Mouse (Mus musculus): ENCODE data around the gene Gm11034. TPM values are rescaled to one million over a fixed set of nuclear protein-coding genes. Genes with fewer than 3 reads are reported as not detected.

Gm11034 gene
- polyA plus RNA-seq, 1 experiment from 2014 or later: not detected

DNA sequence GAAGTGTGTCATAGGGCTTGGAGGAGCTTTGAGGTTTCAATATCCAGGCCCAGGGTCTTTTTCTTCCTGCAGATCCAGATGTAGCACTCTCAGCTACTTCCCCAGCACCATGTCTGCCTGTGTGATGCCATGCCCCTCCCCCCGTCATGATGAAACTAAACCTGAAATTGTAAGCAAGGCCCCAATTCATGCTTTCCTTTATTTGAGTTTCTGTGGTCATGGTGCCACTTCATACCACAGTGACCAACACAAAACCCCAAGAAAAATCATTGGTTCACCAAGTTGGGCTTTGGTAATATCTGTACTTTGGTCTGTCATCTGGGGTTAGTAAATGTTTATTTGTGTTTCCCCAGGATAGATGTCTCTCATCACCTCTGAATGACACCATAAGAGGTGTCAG is 4.9 kb downstream of the Gm11034 start:
- Histone ChIP-seq H3K27ac (no peak overlapping the region), H3K9ac (no peak overlapping the region), H3K9me3 (peaks cover 15% of the 10 kb centered on the region), H3K4me1 (no peaks in the 10 kb centered on the region), H3K4me3 (no peak overlapping the region), H3K36me3 (no peaks in the 10 kb centered on the region), H3K27me3 (replicated peaks) (0 out of 2 replicates have a peak, but pooled peaks cover 7% of the 10 kb centered on the region), H3K4me2 (replicated peaks) (no peak overlapping the region)
- 83% methylated on average over 1 of the region's 1 CpGs for WGBS
- no peak for ATAC-seq (ENCODE audit: low FRiP score, low read depth)

DNA sequence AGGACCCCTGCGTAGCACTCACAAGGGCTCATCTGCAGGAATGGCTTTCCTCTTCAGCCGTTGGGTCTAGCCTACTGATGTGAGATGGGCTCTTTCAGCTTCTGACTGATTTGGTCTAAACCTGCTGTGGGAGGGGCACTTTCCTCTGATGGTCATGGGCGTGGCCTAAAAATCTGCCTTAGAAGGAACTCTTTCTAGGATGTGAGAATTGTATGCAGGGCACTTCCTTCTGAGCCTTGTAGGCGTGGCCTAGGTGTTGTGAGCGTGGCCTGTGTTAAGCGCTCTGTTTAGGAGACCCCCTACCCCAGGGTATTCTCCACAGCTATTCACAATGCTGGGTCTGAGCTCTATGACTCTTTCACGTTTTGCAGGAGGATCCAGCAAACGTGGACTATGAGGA is 15.4 kb downstream of the Gm11034 start:
- no peak for ATAC-seq (ENCODE audit: low FRiP score, low read depth)
- Histone ChIP-seq H3K36me3 (no peaks in the 10 kb centered on the region), H3K27ac (no peak overlapping the region), H3K4me3 (no peak overlapping the region), H3K4me1 (no peaks in the 10 kb centered on the region), H3K4me2 (replicated peaks) (no peak overlapping the region), H3K27me3 (replicated peaks) (no peaks in the 10 kb centered on the region), H3K9me3 (peaks cover 16% of the 10 kb centered on the region), H3K9ac (no peak overlapping the region)
- 70% methylated on average over 8 of the region's 8 CpGs for WGBS

DNA sequence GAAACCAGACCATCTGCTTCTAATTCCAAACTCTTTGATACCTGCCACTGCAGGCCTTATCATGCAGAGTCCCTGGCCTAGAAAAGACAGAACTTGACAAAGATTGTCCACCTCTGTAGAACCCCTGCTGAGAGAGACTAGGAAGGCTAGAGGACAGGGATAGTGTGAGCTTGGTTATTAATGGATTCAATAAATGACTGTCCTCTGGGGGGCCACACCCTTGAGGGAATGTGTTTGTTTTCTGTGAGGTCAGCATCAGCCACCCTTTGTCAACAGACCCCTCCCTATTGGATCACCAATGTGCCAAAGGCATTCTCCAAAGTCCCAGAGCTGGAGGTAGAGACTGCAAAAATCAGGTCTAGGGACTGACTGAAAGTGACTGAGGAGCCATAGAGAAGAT is 21.4 kb downstream of the Gm11034 start:
- Histone ChIP-seq H3K9ac (no peak overlapping the region), H3K4me1 (no peaks in the 10 kb centered on the region), H3K27ac (no peak overlapping the region), H3K27me3 (replicated peaks) (no peaks in the 10 kb centered on the region), H3K4me2 (replicated peaks) (no peak overlapping the region), H3K4me3 (no peak overlapping the region), H3K9me3 (no peaks in the 10 kb centered on the region), H3K36me3 (no peaks in the 10 kb centered on the region)
- no peak for ATAC-seq (ENCODE audit: low FRiP score, low read depth)

DNA sequence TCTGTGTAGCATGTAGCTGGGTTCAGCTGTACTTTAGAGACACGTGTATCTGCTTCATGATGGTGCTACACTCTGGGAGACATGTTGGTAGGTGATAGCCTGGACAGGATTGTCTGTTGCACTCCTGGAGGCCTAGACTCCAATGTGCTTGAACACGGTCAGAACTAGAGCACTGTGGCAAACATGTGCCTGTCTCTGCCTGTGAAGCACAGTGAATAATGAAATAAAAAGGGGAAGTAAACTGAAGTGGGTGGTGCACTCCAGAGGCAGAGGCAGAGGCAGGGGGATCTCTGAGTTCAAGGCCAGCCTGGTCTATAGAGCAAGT is 23.3 kb downstream of the Gm11034 start:
- H3K9me3 ChIP-seq: no peaks in the 10 kb centered on the region
- WGBS: 84% methylated on average over 2 of the region's 2 CpGs
- no peaks in the 10 kb centered on the region for H3K36me3 ChIP-seq
- H3K27me3 ChIP-seq (replicated peaks): no peaks in the 10 kb centered on the region
- no peak overlapping the region for H3K4me2 ChIP-seq (replicated peaks)
- no peak for ATAC-seq (ENCODE audit: low FRiP score, low read depth)
- no peak overlapping the region for H3K4me3 ChIP-seq
- H3K9ac ChIP-seq: no peak overlapping the region
- H3K27ac ChIP-seq: no peak overlapping the region
- no peaks in the 10 kb centered on the region for H3K4me1 ChIP-seq

DNA sequence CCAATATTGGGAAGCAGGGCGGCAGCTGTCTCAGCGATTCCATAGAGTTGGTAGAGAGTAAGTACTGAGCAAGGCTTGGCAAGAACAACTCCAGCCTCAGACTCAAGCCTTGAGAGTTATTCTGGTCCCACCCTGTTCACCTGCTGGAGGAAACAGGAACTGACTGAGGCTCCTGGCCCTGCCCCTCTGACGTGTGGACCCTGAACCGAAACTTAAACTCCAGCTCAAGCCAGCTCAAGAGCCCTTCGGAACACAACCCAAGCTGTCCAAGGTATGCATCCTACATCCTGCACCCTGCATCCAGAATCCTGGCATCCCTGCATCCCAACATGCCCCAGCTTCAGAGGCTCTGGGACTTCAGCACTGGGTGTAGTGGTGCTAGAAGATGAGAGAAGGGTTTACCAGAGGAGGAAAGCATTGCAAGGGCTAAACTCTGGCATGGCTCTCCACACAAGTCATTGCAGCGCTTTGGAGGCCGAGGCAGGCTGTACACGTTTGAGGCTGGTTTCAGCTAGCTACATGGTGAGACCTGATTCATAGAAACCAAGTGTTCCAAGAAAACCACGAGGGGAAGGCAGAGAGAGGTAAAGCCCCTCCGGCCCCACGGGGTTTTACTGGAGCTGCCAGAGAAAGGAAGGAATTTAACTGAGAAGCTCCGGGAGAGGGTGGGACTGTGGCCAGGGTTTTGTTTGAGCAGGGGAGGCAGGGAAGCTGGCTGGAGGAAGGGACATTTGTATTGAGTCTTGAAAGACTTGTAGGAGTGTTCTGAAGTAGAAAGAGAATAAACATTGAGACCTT is 23.8 kb downstream of the Gm11034 start, which contains the start of gene Hsh2d:
Gene Hsh2d, plus strand, starts transcription at position 222 of the 798 bp plus-strand sequence.
- H3K9ac ChIP-seq: no peak within 1 kb of the TSS
- H3K9me3 ChIP-seq: no peaks in the 10 kb centered on the region
- no peak within 1 kb of the TSS for H3K4me2 ChIP-seq (replicated peaks)
- H3K4me1 ChIP-seq: no peaks in the 10 kb centered on the region
- H3K36me3 ChIP-seq: no peaks in the 10 kb centered on the region
- no peak within 1 kb of the TSS for H3K27ac ChIP-seq
- H3K4me3 ChIP-seq: no peak within 1 kb of the TSS
- no peak for ATAC-seq (ENCODE audit: low FRiP score, low read depth)
- H3K27me3 ChIP-seq (replicated peaks): no peaks in the 10 kb centered on the region
- 73% methylated on average over 12 of the region's 12 CpGs for WGBS

DNA sequence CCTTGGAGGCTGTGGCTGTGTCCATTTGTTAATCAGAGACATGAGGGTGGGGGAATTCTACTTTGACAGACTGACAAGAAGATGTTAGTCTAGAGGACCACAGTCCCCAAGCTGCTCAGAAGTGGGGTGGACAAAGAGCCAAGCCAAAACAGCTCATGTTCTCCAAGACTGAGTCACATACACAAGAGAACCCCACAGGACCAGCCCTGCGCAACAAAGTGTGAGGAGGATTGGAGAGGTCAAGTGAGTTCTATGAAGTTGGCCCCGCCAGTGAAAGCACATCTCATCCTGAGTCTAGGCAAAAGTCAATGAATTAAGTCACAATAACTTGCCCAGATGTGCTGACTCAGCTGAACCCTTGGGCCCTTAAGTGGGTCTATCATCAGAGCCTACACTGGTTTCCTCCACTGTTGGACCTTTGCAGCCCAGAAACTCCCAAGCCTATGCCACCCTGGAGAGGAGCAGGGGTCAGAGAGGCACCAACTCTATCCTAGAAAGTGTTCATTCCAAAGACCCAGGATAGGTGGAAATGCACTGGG is 25.6 kb downstream of the Gm11034 start:
- H3K4me2 ChIP-seq (replicated peaks): no peak overlapping the region
- no peak overlapping the region for H3K9ac ChIP-seq
- ATAC-seq (ENCODE audit: low FRiP score, low read depth): no peak
- no peaks in the 10 kb centered on the region for H3K4me1 ChIP-seq
- H3K9me3 ChIP-seq: no peaks in the 10 kb centered on the region
- H3K27me3 ChIP-seq (replicated peaks): no peaks in the 10 kb centered on the region
- no peak overlapping the region for H3K27ac ChIP-seq
- WGBS: 81% methylated on average over 2 of the region's 2 CpGs
- no peaks in the 10 kb centered on the region for H3K36me3 ChIP-seq
- no peak overlapping the region for H3K4me3 ChIP-seq

DNA sequence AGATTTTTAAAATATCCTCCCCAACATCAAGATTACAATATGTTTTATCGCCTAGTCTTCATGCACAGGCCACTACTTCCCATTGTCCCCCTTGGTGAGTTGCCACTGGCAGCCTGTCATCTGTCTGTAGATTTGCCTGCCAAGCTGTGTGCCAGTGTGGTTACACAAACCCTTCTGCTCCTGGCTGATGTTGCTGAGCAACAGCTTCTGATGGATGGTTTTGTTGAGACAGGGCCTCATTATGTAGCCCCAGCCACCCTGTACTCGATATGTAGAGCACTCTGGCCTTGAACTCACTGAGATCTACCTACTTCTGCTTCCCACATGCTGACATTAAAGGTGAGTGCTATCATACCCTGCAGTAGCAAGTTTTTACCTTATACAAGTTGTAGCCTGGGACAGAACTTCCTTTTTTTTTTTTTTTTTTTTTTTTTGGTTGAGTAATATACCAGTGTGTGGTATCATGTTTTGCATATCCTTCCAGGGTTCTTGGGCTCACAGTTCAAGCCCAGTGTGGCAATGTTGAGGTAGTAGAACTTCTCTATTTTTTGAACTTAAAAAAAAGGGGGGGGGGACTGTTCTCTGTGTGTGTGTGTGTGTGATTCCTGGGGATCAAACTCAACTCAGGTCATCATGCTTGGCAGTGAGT is 29.8 kb downstream of the Gm11034 start:
- H3K9ac ChIP-seq: no peak overlapping the region
- no peaks in the 10 kb centered on the region for H3K4me1 ChIP-seq
- H3K27ac ChIP-seq: no peak overlapping the region
- H3K27me3 ChIP-seq (replicated peaks): no peaks in the 10 kb centered on the region
- WGBS: 84% methylated on average over 2 of the region's 2 CpGs
- ATAC-seq (ENCODE audit: low FRiP score, low read depth): no peak
- no peak overlapping the region for H3K4me2 ChIP-seq (replicated peaks)
- H3K9me3 ChIP-seq: no peaks in the 10 kb centered on the region
- peaks cover 32% of the 10 kb centered on the region for H3K36me3 ChIP-seq
- H3K4me3 ChIP-seq: no peak overlapping the region

DNA sequence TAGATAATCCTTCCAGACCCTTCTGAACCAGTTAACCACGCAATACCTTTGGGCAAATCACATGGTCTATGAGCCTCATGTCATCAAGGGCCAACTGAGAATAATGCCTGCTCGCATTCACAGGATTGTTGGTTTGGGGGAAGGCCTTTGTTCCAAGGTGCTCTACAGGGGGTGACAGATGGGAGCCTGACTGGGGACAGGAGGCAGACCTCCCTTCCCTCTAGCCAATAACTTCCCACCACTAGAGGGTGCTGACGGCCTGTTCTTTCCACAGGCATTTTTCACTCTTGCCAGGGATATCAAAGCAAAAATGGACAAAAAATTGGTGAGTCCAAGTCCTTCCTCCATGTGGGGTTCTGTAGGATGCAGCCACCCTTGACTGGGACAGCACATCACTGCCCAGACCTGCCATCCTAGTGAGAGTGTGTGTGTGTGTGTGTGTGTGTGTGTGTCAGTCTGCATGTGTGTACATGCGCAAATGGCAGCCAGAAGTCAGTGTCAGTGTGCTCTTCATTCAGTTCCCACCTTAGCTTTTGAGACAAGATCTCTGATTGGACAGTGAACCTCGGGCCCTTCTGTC is 36.0 kb downstream of the Gm11034 start:
- Histone ChIP-seq H3K9me3 (no peaks in the 10 kb centered on the region), H3K9ac (no peak overlapping the region), H3K36me3 (peaks cover 94% of the 10 kb centered on the region), H3K4me3 (no peak overlapping the region), H3K27me3 (replicated peaks) (no peaks in the 10 kb centered on the region), H3K27ac (no peak overlapping the region), H3K4me1 (no peaks in the 10 kb centered on the region), H3K4me2 (replicated peaks) (no peak overlapping the region)
- peak; percentile 69 for ATAC-seq (ENCODE audit: low FRiP score, low read depth)
- 56% methylated on average over 5 of the region's 5 CpGs for WGBS

DNA sequence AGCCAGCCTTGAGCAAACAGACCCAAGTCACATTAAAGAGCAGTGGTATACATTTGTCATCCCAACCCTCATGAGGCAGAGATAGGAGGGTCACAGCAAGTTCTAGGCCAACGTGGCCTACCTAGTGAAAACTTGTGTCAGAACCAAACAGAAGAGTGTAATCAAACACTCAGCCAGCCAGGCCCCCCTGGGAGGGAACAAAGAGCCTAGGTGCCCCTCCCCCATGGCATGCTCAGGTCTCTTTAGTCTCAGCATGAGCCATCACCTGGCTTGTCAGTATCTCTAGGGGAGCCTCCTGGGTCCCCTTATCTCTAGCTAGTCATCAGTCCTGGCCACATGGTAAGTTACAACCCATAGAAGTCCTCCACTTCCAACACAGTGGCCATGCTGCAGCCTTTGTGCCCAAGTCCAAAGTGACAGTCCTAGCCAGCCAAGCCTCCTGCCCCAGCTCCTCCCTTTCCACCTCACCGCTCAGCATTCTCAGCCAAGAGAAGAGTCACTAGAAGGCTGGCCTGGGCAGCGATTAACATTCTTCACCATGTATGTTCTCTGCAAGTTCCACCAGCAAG is 43.7 kb downstream of the Gm11034 start:
- ATAC-seq (ENCODE audit: low FRiP score, low read depth): no peak
- peaks cover 75% of the 10 kb centered on the region for H3K36me3 ChIP-seq
- no peak overlapping the region for H3K9ac ChIP-seq
- no peak overlapping the region for H3K27ac ChIP-seq
- H3K4me1 ChIP-seq: no peaks in the 10 kb centered on the region
- 84% methylated on average over 3 of the region's 3 CpGs for WGBS
- no peaks in the 10 kb centered on the region for H3K9me3 ChIP-seq
- H3K4me3 ChIP-seq: no peak overlapping the region
- no peak overlapping the region for H3K4me2 ChIP-seq (replicated peaks)
- H3K27me3 ChIP-seq (replicated peaks): no peaks in the 10 kb centered on the region

DNA sequence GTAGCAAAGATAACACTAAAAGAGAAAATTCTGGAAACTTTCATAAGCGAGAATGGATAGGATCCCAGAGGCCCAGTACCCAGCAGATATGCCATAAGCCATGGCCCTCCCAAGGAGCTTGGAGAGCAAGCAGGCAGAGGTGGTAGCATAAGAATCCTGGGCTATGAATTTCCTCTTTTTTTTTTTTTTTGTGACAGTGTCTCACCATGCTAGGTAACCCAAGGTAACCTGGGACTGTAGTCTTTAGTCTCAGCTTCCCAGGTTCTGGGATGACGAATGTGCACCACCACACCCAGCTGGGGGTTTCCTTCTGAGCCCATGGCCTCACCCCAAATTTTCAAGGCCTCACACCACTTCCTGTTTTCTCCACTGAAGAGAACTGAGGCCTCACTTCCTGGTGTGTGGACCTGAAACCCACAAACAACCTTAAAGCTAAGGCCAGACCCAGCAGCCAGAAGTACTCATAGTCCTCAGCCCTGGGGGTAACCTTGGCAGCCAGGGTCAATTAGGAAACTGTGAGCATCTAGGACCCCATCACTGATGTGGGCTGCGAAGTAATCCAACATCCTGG is 44.3 kb downstream of the Gm11034 start:
- Histone ChIP-seq H3K9me3 (no peaks in the 10 kb centered on the region), H3K4me3 (no peak overlapping the region), H3K27me3 (replicated peaks) (no peaks in the 10 kb centered on the region), H3K4me2 (replicated peaks) (no peak overlapping the region), H3K4me1 (no peaks in the 10 kb centered on the region), H3K27ac (no peak overlapping the region), H3K36me3 (peaks cover 75% of the 10 kb centered on the region), H3K9ac (no peak overlapping the region)
- ATAC-seq (ENCODE audit: low FRiP score, low read depth): no peak
- 91% methylated on average over 3 of the region's 3 CpGs for whole genome bisulfite sequencing
